Mouse (Mus musculus) kidney, adult 11 months (tissue): ENCODE data around the gene Zdhhc22.

Experiments used
- DNase-seq: peaks from one replicate; pipeline ENCODE4 v3.0.0; 2022

Zdhhc22 gene

GRCm38 (mm10) chr12:86960791-86961335, 29.4 kb downstream of the Zdhhc22 start:
- no peak for DNase-seq

- no peak for DNase-seq
These were observed 30.1 kb downstream of the Zdhhc22 start for GRCm38 (mm10) chr12:86960138-86960537.

DNA sequence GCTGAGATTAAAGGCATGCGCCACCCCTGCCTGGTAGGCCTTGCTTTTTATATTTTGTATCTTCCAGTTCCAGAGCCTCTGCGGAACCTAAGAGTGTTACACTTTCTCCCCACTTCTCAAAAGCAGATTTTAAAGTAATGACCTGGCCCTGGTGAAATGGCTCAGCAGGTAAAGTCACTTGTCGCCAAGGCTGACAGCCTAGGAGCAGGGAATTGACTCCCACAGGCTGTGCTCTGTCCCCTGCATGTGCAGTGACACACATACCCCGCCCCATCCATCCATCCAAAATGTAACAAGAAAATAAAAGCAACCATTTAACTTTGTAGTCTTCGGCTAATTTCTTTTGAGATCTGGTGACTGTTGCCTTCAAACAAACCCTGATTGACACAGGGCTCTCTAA, 30.6 kb downstream of the Zdhhc22 start:
- no peak for DNase-seq

- no peak for DNase-seq
These were observed 31.7 kb downstream of the Zdhhc22 start for GRCm38 (mm10) chr12:86958558-86958957.

DNA sequence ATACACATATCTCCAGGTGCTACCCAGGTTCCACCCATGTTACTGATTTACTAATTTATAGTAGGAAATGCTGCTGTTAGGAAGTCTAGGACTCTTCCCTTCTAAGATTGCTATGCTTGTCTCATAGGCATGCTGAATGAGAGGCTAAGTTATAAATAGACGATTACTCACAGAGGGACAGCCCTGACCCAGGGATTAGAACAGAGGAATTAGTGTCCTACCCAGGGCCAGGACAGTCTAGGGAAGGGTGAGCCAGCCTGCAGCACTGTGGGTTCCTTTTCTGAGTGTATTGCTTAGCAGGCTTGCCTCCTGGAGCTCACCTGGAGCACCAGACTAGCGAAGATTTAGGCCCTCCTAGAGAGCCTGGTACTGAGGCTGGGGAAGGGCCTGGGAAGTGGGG, 34.3 kb downstream of the Zdhhc22 start:
- DNase-seq = no peak

- DNase-seq = peak; percentile 38
These were observed 37.8 kb downstream of the Zdhhc22 start for GRCm38 (mm10) chr12:86952331-86952850.

DNA sequence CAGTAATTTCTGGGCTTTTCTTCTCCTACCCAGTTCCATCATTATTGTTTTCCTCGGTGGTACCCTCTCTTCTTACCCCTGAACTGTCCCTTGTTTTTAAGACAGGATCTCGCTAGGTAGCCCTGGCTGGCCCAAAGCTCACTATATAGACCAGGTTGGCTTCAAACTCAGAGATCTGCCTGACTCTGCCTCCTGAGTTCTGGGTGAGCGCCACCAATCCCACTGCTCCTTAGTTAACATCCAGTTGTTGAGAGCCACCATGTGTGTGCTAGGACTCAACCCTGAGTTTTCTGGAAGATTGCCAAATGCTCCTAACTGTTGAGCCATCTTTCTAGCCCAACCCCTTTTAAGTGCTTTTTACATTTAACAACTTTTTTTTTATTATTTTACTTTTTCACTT, 39.3 kb downstream of the Zdhhc22 start:
- no peak for DNase-seq

DNA sequence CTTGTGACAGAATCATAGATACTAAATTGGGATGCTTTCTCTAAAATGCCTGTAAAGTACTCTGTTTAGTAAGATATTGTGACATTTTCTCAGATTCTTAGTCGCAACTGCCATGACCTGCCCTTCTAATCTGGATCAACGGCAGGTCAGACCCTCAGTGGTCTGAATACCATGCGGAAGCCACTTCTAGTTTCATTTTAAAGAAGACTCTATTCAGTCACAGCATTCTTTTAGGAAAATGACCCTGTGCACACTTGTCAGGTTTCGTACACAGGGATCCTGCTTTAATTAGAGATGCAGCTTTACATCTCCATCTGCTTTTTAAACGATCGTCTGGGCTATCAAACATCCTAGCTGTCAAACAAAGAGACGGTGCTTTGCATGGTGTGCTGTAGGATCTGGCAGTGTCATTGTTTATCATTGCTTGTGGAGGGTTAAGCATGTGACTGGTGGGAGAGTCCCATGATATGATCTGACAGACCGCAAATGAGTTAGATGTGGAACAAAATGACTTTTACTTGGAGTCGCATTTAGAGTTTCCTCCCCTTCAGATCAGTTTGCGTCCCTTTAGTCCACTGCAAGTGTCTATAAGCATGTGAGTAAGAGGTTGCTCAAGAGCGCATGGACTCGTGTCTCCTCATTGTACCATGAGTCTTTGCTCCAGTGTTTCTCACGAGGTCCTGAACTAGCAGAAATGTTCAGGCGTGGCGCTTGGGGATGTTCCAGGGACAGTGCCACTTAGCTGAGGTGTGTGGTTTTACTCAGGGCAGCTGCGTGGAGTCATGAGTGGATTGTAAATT, 39.9 kb downstream of the Zdhhc22 start:
- no peak for DNase-seq

GRCm38 (mm10) chr12:86949501-86949900, 40.7 kb downstream of the Zdhhc22 start:
- DNase-seq = no peak

- DNase-seq = peak; percentile 71
These were observed 41.6 kb downstream of the Zdhhc22 start for GRCm38 (mm10) chr12:86948627-86949026.

- peak; percentile 83 for DNase-seq
These were observed 42.4 kb downstream of the Zdhhc22 start for GRCm38 (mm10) chr12:86947681-86948401.

DNA sequence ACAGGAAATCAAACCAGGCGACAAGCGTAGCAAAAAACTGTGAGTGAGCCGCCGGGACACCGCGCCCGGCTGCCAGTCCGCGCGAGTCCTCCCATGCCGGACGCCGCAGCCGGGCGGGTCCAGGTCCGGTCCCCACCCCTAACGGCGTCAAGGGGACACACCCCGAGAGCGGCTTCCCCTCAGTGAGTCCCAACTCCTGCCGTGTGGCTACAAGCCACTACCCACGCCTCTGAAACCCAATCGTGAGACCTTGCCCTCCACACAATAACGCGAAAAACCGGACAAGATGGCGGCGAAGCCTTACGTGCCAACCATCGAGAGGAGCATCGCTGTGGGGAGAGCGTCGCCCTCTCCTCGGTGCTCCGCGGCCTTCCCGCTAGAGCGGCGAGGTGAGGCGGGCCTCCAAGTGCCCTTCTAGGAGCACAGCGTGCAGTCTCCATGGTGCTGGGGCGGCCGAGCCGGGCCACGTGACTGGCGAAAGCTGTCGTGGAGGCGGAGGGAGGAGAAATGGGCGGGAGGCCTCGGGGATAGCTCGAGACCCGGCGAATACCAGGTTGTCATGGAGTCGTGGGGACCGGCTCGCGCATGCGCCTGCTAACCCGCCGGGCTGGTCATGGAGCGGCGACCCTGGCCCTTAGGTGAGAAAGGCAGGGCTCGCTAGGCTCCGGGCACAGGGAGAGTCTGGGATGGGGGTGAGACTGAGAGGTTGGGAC, 43.2 kb downstream of the Zdhhc22 start, which contains the start of gene Cipc:
Cipc (plus strand) TSS at position 182 of the 713 bp plus-strand sequence.
- peak; percentile 99 for DNase-seq

DNA sequence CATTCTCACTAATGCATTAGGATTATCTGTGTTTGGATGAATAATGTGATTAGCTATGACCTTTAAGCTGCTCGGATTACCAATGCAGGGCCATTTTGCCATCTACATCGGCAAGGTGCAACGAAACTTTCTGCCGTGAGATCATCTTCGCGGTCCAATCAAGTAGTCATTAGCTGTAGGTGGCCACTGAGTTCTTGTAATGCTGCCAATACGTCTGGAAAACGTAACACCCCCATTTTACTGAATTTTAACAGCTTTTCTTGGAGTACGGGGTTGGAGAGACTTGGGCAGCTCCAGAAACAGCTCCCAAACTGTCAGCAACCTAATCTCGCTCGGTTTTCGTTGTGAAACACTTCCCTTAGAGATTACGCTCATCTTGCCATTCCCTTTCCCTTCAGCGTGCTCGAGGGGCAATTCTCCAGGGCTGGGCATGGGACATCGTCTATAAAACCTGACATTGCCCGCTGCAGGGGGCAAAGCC, 43.9 kb downstream of the Zdhhc22 start:
- peak; percentile 33 for DNase-seq

GRCm38 (mm10) chr12:86945126-86945525, 45.1 kb downstream of the Zdhhc22 start:
- peak; percentile 66 for DNase-seq

GRCm38 (mm10) chr12:86943421-86943820, 46.8 kb downstream of the Zdhhc22 start:
- DNase-seq = no peak

DNA sequence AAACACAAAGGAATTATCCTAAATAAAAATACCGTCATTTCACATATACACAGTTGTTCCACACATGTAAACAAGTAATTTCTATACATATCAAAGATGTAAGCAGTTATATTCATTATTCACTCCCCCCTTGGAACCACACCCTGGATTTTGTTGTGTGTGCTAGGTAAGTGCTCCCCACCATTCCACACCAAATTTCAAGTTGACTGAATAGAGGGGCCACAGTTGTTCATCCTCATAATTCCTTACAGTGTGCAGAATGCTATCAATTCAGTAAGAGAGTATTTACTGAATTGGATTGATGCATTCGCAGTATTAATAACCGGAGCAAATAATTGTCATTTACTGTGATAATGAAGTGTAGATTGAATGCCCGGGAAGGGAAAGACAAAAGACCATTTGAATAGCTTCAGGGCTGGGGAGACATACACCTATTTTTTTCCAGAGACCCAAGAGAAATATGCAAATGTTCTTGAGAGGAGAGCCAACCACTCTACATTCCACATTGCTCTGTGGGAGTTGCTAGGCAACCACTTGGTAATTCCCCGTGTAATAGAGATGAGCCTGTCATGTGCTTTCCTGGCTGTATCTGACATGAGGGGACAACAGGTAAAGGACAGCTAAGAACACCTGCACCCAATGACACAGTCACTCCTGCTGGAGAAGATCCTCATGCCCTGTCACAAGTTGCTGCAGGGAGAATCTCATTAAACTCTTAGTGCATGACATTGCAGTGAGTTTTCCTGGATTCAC, 48.3 kb downstream of the Zdhhc22 start:
- DNase-seq = no peak

- no peak for DNase-seq
These were observed 49.1 kb downstream of the Zdhhc22 start for GRCm38 (mm10) chr12:86941173-86941572.

DNA sequence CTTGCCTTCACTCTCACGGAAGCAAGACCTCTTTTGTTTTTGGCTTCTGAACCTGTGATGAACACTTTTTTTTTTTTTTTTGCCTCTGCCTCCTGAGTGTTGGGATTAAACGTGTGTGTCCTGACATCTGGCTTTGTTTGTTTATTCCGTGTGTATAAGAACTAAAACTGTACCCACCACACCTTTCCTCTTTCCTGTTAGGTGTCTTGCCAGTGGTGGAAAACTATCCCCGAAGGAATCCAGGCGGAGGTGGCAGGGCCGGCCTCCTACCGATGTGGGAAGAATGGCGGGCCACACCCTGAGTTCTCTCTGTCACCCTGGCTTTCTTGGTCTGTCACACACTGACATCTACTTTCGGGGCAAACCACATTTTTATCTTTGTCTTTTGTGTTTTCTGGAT, 51.7 kb downstream of the Zdhhc22 start:
- DNase-seq = no peak

GRCm38 (mm10) chr12:86936587-86937343, 53.5 kb downstream of the Zdhhc22 start:
- DNase-seq = no peak

DNA sequence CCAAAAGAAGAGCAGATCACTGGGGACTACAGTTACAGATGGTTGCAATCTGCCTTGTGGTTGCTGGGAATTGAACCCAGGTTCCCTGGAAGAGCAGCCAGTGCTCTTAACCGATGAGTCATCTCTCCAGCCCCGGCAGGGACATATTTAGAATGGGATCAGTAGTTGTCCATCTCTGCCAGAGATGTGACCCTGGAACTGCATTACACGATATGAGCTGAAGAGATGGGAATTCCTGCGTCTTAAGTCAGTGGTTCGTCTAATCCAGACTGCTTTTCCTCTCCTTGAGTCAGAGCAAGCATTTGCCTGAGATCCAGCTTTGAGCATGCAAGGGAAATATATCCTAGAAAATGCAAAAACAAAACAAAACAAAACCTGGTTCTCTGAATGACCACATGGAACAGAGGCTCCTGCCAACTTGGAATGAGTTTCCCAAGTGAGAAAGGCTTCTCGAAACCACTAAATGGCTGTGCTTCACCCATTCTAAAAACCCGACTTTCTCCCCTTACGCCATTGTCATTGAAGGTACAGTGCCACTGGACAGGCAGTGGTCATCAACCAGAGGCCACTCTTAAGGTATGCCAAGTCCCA, 54.4 kb downstream of the Zdhhc22 start:
- no peak for DNase-seq

DNA sequence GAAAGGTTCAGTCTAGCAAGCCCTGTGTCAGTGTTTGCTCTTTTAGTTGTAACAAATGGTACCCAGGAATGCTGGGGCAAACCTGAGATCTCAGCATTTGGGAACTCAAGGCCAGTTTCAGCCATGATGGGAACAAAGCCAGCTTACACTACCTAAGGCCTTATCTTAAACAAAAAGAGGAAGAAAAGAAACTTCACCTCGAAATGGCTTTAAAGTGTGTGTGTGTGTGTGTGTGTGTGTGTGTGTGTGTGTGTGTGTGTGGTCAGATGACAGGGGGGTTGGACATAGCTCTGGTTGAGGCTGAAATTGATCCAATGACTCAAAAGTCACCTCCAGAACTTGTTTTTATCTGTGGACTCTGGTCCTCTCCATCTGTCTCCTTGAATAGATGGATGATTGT, 55.5 kb downstream of the Zdhhc22 start:
- DNase-seq = no peak
